Mouse (Mus musculus): ENCODE measurements around the gene Ryr3. TPM values are rescaled to one million over a fixed set of nuclear protein-coding genes. Genes with fewer than 3 reads are reported as not detected.

The Ryr3 gene
- polyA plus RNA-seq, 1 experiment from 2014 or later: 6.2 TPM

DNA sequence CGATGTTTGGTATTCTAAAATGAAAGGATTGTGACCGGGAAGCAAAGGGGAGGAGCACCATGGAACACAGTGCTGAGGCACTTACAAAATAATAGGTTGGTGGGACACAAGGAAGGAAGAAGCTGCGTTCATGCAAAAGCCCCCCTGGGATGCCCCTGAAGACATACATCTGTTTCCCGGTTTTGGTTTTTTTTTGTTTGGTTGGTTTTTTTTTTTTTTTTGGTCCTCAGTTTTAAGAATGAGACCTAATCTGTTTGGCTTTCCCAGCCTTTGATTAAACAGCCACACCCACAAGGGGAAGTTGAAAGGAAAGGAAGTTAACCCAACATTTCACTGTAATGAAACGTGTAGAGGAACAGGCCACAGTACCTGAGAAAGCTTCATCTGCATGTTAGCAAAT, 560.8 kb downstream of the Ryr3 start:
- ATAC-seq: no peak
- no peaks in the 10 kb centered on the region for H3K4me1 ChIP-seq (ENCODE audit: control insufficient read depth, insufficient read depth, low read length)
- H3K9me3 ChIP-seq (replicated peaks; ENCODE audit: control insufficient read depth, low read length, poor library complexity, severe bottlenecking): no peaks in the 10 kb centered on the region
- H3K4me2 ChIP-seq (ENCODE audit: low read length): no peak overlapping the region
- no peak overlapping the region for H3K9ac ChIP-seq (ENCODE audit: low read depth, low read length)
- H3K4me3 ChIP-seq (ENCODE audit: low read depth, low read length): no peak overlapping the region
- no peak overlapping the region for H3K27ac ChIP-seq (ENCODE audit: low read length)
- 66% methylated on average over 5 of the region's 5 CpGs for WGBS
- no peaks in the 10 kb centered on the region for H3K27me3 ChIP-seq (ENCODE audit: control insufficient read depth, insufficient read depth, low read depth, low read length)
- no peaks in the 10 kb centered on the region for H3K36me3 ChIP-seq (ENCODE audit: control insufficient read depth, insufficient read depth, low read length)

DNA sequence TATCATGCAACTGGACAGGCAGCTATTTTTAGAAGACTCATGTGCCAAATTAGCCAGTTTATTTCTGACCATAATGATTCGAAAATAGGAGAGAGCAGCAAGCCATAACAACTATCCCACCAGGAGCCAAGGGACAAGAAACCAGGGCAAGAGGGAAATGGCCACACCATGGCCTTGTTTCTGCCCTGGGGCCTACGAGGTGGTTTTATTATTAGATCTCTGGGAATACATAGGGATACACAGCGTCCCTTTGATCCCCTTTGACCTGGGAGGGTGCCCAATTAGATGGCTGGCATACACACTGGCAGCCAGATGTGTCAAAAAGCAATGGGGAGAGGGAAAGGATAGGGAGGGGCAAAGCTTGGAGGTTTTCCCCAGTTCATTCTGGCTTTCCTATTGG, 563.1 kb downstream of the Ryr3 start:
- H3K9ac ChIP-seq (ENCODE audit: low read depth, low read length): no peak overlapping the region
- H3K27ac ChIP-seq (ENCODE audit: low read length): no peak overlapping the region
- H3K4me1 ChIP-seq (ENCODE audit: control insufficient read depth, insufficient read depth, low read length): no peaks in the 10 kb centered on the region
- H3K27me3 ChIP-seq (ENCODE audit: control insufficient read depth, insufficient read depth, low read depth, low read length): no peaks in the 10 kb centered on the region
- H3K36me3 ChIP-seq (ENCODE audit: control insufficient read depth, insufficient read depth, low read length): 0 out of 2 replicates have a peak, but pooled peaks cover 3% of the 10 kb centered on the region
- ATAC-seq: no peak
- no peak overlapping the region for H3K4me3 ChIP-seq (ENCODE audit: low read depth, low read length)
- WGBS: 71% methylated on average over 3 of the region's 3 CpGs
- H3K4me2 ChIP-seq (ENCODE audit: low read length): no peak overlapping the region
- no peaks in the 10 kb centered on the region for H3K9me3 ChIP-seq (replicated peaks; ENCODE audit: control insufficient read depth, low read length, poor library complexity, severe bottlenecking)

DNA sequence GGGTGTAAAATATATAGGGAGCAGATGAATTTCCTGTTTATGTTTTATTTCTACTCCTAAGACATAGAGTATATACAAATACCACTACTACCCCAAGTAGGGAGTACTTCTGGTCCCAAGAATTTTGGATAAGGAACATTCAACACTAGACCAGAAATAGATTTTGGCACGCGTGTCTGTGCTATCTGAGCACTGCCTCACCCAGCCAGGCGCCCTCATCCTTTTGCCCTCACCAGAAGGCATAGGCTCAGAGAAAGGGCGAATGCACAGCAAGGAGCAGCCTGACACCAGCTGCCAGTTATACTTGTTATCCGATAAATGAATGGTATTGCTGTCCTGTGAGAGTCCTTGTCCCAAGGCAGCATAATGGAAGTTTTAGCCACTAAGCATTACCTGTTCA, 579.7 kb downstream of the Ryr3 start:
- H3K27ac ChIP-seq (ENCODE audit: low read length): no peak overlapping the region
- ATAC-seq: no peak
- 94% methylated on average over 5 of the region's 5 CpGs for WGBS

DNA sequence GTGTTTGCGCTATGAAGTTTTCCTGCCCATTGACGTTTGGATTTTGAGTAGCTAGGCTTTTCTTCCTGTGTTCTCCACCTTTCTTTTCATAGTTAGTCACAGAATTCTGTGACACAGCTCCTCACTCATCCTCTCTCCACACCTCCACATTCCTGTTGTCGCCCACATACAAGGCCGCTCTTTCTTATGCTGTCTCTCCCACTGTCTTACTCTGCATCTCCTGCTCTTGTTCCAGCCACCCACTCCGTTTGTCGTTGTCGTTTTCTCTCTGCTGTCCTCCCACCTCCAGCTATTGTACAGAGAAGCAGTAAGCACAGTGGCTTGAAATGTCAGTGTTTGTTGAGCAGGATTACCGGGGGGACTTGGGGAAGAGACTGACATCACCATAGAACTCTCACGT, 584.4 kb downstream of the Ryr3 start:
- Histone ChIP-seq H3K4me2 (ENCODE audit: low read length) (no peak overlapping the region), H3K36me3 (ENCODE audit: control insufficient read depth, insufficient read depth, low read length) (no peaks in the 10 kb centered on the region), H3K27me3 (ENCODE audit: control insufficient read depth, insufficient read depth, low read depth, low read length) (no peaks in the 10 kb centered on the region), H3K4me3 (ENCODE audit: low read depth, low read length) (no peak overlapping the region), H3K9ac (ENCODE audit: low read depth, low read length) (no peak overlapping the region), H3K4me1 (ENCODE audit: control insufficient read depth, insufficient read depth, low read length) (no peaks in the 10 kb centered on the region), H3K27ac (ENCODE audit: low read length) (no peak overlapping the region), H3K9me3 (replicated peaks; ENCODE audit: control insufficient read depth, low read length, poor library complexity, severe bottlenecking) (no peaks in the 10 kb centered on the region)
- no peak for ATAC-seq
- whole genome bisulfite sequencing: 89% methylated on average over 9 of the region's 9 CpGs

More for the DNA sequence above, 579.7 kb downstream of the Ryr3 start:
- Histone ChIP-seq H3K36me3 (ENCODE audit: control insufficient read depth, insufficient read depth, low read length) (no peaks in the 10 kb centered on the region), H3K4me3 (ENCODE audit: low read depth, low read length) (no peak overlapping the region), H3K9ac (ENCODE audit: low read depth, low read length) (no peak overlapping the region), H3K4me2 (ENCODE audit: low read length) (no peak overlapping the region), H3K9me3 (replicated peaks; ENCODE audit: control insufficient read depth, low read length, poor library complexity, severe bottlenecking) (no peaks in the 10 kb centered on the region), H3K27me3 (ENCODE audit: control insufficient read depth, insufficient read depth, low read depth, low read length) (no peaks in the 10 kb centered on the region), H3K4me1 (ENCODE audit: control insufficient read depth, insufficient read depth, low read length) (no peaks in the 10 kb centered on the region)

DNA sequence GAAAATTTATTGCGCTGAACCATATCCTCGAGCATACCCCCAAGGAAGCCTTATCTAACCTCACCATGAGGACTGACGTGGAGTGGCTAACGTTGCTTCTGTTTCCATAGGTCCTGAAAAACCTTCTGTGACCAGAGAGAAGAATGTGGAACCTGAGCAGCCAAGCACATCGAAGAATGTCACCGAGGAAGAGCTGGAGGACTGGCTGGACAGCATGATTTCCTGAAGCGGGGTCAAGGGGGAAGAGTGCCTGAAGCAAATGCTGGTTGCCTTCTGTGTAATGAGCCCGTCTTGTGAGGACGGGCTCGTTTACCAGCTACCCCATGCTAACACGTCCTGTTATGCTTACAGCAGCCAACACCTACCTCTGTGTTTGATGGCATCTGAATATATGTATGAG, 586.2 kb downstream of the Ryr3 start:
- Histone ChIP-seq H3K27me3 (ENCODE audit: control insufficient read depth, insufficient read depth, low read depth, low read length) (no peaks in the 10 kb centered on the region), H3K4me2 (ENCODE audit: low read length) (no peak overlapping the region), H3K4me3 (ENCODE audit: low read depth, low read length) (no peak overlapping the region), H3K4me1 (ENCODE audit: control insufficient read depth, insufficient read depth, low read length) (no peaks in the 10 kb centered on the region), H3K27ac (ENCODE audit: low read length) (no peak overlapping the region), H3K9ac (ENCODE audit: low read depth, low read length) (no peak overlapping the region), H3K9me3 (replicated peaks; ENCODE audit: control insufficient read depth, low read length, poor library complexity, severe bottlenecking) (no peaks in the 10 kb centered on the region), H3K36me3 (ENCODE audit: control insufficient read depth, insufficient read depth, low read length) (no peaks in the 10 kb centered on the region)
- 79% methylated on average over 11 of the region's 11 CpGs for WGBS
- ATAC-seq: no peak

DNA sequence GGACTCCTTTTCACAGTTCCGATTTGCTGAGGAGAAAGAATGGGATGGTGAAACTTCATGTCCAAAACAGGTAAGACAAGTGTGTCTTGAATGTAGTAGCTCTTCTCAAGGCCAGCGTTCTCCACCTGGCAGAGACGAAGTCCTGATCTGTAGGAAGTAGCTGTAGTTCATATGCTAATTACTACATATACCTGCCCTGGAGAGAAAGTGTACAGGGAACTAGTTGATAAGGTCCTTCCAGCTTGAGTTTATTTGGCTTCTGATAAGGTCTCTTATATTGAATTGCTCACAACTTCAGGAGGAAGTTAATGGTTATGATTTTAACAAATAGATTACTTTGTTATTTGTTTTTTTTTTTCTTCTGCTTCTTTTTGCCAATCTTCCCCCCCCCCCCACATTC, 591.7 kb downstream of the Ryr3 start:
- WGBS: 89% methylated on average over 3 of the region's 3 CpGs
- Histone ChIP-seq H3K4me2 (ENCODE audit: low read length) (no peak overlapping the region), H3K27me3 (ENCODE audit: control insufficient read depth, insufficient read depth, low read depth, low read length) (no peaks in the 10 kb centered on the region), H3K9me3 (replicated peaks; ENCODE audit: control insufficient read depth, low read length, poor library complexity, severe bottlenecking) (no peaks in the 10 kb centered on the region), H3K9ac (ENCODE audit: low read depth, low read length) (no peak overlapping the region), H3K4me3 (ENCODE audit: low read depth, low read length) (no peak overlapping the region), H3K27ac (ENCODE audit: low read length) (no peak overlapping the region), H3K36me3 (ENCODE audit: control insufficient read depth, insufficient read depth, low read length) (no peaks in the 10 kb centered on the region), H3K4me1 (ENCODE audit: control insufficient read depth, insufficient read depth, low read length) (no peaks in the 10 kb centered on the region)
- ATAC-seq: no peak

DNA sequence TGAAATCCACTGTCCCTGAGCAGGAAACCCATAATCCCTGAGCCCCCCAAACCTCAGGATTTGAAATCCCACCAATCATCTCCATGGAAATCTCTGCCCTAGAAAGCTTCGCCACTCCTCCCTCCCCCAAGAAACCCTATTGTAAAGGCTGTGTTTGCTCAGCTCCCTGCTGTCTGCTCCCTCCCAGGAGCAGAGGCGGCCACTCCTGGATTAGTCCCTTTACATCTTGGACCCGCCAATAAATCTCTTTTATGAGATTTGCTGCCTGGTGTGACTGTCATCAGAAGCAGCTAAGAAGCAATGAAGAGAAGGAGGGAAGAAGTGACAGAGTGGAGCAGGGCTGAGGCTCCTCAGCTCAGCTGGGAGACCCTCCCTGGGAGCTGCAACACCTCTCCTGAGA, 599.7 kb downstream of the Ryr3 start:
- Histone ChIP-seq H3K27ac (ENCODE audit: low read length) (no peak overlapping the region), H3K4me2 (ENCODE audit: low read length) (no peak overlapping the region), H3K27me3 (ENCODE audit: control insufficient read depth, insufficient read depth, low read depth, low read length) (no peaks in the 10 kb centered on the region), H3K4me3 (ENCODE audit: low read depth, low read length) (no peak overlapping the region), H3K9me3 (replicated peaks; ENCODE audit: control insufficient read depth, low read length, poor library complexity, severe bottlenecking) (no peaks in the 10 kb centered on the region), H3K4me1 (ENCODE audit: control insufficient read depth, insufficient read depth, low read length) (no peaks in the 10 kb centered on the region), H3K36me3 (ENCODE audit: control insufficient read depth, insufficient read depth, low read length) (no peaks in the 10 kb centered on the region), H3K9ac (ENCODE audit: low read depth, low read length) (no peak overlapping the region)
- no peak for ATAC-seq
- WGBS: 13% methylated on average over 3 of the region's 3 CpGs

DNA sequence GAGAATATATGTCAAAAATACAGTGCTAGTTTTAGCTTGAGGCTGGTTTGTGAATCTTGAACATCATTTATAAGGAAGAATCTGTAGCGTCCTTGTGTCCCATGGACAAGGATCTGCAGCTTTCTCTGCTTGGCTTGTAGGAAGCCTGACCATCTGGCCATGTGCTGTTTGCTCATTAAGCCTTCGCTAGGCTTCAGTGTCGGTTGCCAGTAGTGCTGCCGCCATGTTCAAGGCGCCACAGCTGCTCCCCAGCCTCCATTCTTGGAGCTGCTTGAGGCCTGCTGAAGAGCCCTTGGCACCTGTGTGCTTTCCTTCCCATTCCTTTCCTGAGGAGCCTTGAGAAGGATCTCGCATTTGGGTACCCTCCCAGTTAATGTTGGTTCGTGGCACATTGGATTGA, 602.5 kb downstream of the Ryr3 start:
- no peaks in the 10 kb centered on the region for H3K9me3 ChIP-seq (replicated peaks; ENCODE audit: control insufficient read depth, low read length, poor library complexity, severe bottlenecking)
- no peaks in the 10 kb centered on the region for H3K4me1 ChIP-seq (ENCODE audit: control insufficient read depth, insufficient read depth, low read length)
- 90% methylated on average over 7 of the region's 7 CpGs for WGBS
- H3K27me3 ChIP-seq (ENCODE audit: control insufficient read depth, insufficient read depth, low read depth, low read length): no peaks in the 10 kb centered on the region
- no peak overlapping the region for H3K27ac ChIP-seq (ENCODE audit: low read length)
- no peak overlapping the region for H3K4me2 ChIP-seq (ENCODE audit: low read length)
- H3K9ac ChIP-seq (ENCODE audit: low read depth, low read length): no peak overlapping the region
- H3K36me3 ChIP-seq (ENCODE audit: control insufficient read depth, insufficient read depth, low read length): no peaks in the 10 kb centered on the region
- no peak overlapping the region for H3K4me3 ChIP-seq (ENCODE audit: low read depth, low read length)
- no peak for ATAC-seq

DNA sequence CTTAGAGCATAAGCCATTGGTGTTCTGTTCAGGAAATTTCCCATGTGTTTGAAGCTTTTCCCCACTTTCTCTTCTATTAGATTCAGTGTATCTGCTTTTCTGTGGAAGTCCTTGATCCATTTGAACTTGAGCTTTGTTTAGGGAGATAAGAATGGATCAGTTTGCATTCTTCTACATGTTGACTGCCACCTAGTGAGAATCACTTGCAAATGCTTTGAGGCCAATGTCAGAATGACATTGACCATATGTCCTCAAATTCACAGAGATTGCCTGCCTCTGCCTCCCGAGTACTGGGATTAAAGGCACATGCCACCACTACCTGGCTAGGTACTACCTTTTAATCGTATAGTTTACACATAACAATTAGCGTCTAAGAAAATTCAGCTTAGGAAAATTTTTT, 604.3 kb downstream of the Ryr3 start:
- 84% methylated on average over 3 of the region's 3 CpGs for WGBS
- Histone ChIP-seq H3K36me3 (ENCODE audit: control insufficient read depth, insufficient read depth, low read length) (no peaks in the 10 kb centered on the region), H3K4me3 (ENCODE audit: low read depth, low read length) (no peak overlapping the region), H3K4me1 (ENCODE audit: control insufficient read depth, insufficient read depth, low read length) (no peaks in the 10 kb centered on the region), H3K9ac (ENCODE audit: low read depth, low read length) (no peak overlapping the region), H3K4me2 (ENCODE audit: low read length) (no peak overlapping the region), H3K27me3 (ENCODE audit: control insufficient read depth, insufficient read depth, low read depth, low read length) (no peaks in the 10 kb centered on the region), H3K27ac (ENCODE audit: low read length) (no peak overlapping the region), H3K9me3 (replicated peaks; ENCODE audit: control insufficient read depth, low read length, poor library complexity, severe bottlenecking) (no peaks in the 10 kb centered on the region)
- ATAC-seq: no peak

DNA sequence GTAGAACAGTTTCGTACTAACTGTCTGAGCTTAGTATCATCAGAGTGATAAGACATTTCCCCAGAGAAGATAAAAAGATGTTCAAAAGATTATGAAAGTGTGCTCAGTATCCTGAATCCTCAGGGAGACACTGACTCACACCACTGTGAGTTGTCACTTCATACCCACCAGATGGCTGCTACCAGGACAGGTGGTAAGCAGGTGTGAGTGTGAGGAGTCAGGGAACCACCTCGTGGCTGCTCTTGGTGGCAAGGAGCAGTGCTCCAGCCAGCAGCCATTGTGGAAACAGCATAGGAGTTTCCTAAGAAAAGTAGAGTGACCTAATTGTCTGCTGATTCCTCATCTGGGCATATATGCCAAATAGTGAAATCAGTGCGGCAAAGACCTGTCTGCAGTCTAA, 610.4 kb downstream of the Ryr3 start:
- Histone ChIP-seq H3K36me3 (ENCODE audit: control insufficient read depth, insufficient read depth, low read length) (no peaks in the 10 kb centered on the region), H3K4me1 (ENCODE audit: control insufficient read depth, insufficient read depth, low read length) (no peaks in the 10 kb centered on the region), H3K9me3 (replicated peaks; ENCODE audit: control insufficient read depth, low read length, poor library complexity, severe bottlenecking) (no peaks in the 10 kb centered on the region), H3K27me3 (ENCODE audit: control insufficient read depth, insufficient read depth, low read depth, low read length) (no peaks in the 10 kb centered on the region), H3K4me3 (ENCODE audit: low read depth, low read length) (no peak overlapping the region), H3K27ac (ENCODE audit: low read length) (no peak overlapping the region), H3K9ac (ENCODE audit: low read depth, low read length) (no peak overlapping the region), H3K4me2 (ENCODE audit: low read length) (no peak overlapping the region)
- no peak for ATAC-seq
- 88% methylated on average over 3 of the region's 3 CpGs for WGBS
